Comparison of ENCODE assay signal across 12 mouse cellular contexts in the genomic region with DNA sequence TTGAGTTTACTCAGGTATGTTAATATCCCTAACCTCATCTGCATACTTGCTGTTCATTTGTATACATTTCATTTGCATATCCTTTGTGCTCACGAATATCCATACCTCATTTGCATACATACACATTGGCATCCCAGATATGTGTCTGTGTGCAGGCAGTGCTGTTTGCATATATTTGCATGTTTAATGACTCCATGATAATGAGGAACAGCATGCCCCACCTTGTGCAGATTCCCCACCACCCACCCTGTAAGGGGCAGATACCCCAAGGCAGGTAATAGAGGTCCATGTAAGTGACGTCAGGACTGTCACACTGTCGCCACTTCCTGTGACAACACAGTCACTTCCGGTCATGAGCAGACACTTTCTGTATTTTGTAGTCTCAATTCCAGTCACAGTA. TPM values are rescaled to one million over a fixed set of nuclear protein-coding genes. Genes with fewer than 3 reads are reported as not detected.
DNase-seq lines count a peak whose midpoint lies in the region; ATAC-seq lines count a peak whose summit lies in the region.
"Had no signal": no experiment of that assay in that cellular context is flagged by ENCODE, and none has a peak within 500 bp of the region (broad histone marks: within the 10 kb centered on the region; RNA-seq: fewer than 3 reads in every experiment).

No protein-coding gene starts in this region.

- WGBS in kidney, embryonic 14.5 days, result 87% methylated on average over 4 of the region's 4 CpGs
- WGBS in forebrain, embryonic 16.5 days, result 50% methylated on average over 4 of the region's 4 CpGs
- WGBS in neural tube, embryonic 15.5 days, result 64% methylated on average over 4 of the region's 4 CpGs

- intact Hi-C loops in heart, postnatal 36 days (cut with DNase I), result no loop called here

- no peak overlapping the region for H3K4me2 ChIP-seq in kidney, embryonic 14.5 days (replicated peaks; ENCODE audit: low read depth, low read length)
- H3K4me2 ChIP-seq in forebrain, embryonic 16.5 days (ENCODE audit: low read length), result no peak overlapping the region
- H3K4me2 ChIP-seq in neural tube, embryonic 15.5 days, result no peak overlapping the region

- DNase-seq in kidney, postnatal 10 days, result no peak
- no peak for DNase-seq in liver
- no peak for DNase-seq in heart, postnatal 36 days
- no peak for DNase-seq in cerebellum, adult 11-12 months

- peaks cover 20% of the 10 kb centered on the region for H3K9me3 ChIP-seq in kidney, embryonic 14.5 days (ENCODE audit: control insufficient read depth, low read length)
- H3K9me3 ChIP-seq in forebrain, embryonic 16.5 days (ENCODE audit: control insufficient read depth, low read length), result peaks cover 18% of the 10 kb centered on the region
- 0 out of 2 replicates have a peak, but pooled peaks cover 3% of the 10 kb centered on the region for H3K9me3 ChIP-seq in neural tube, embryonic 15.5 days (replicated peaks)

- no peaks in the 10 kb centered on the region for H3K27me3 ChIP-seq in kidney, embryonic 14.5 days (ENCODE audit: control insufficient read depth, insufficient read depth, low read length)
- no peaks in the 10 kb centered on the region for H3K27me3 ChIP-seq in forebrain, embryonic 16.5 days (replicated peaks; ENCODE audit: control insufficient read depth, insufficient read depth, low read length)
- H3K27me3 ChIP-seq in neural tube, embryonic 15.5 days (replicated peaks), result no peaks in the 10 kb centered on the region

- H3K27ac ChIP-seq in kidney, embryonic 14.5 days (ENCODE audit: low read depth, low read length), result no peak overlapping the region
- H3K27ac ChIP-seq in forebrain, embryonic 16.5 days (ENCODE audit: low read length), result no peak overlapping the region
- no peak overlapping the region for H3K27ac ChIP-seq in neural tube, embryonic 15.5 days (replicated peaks)

- H3K4me3 ChIP-seq in kidney, embryonic 14.5 days (ENCODE audit: low read length), result no peak overlapping the region
- H3K4me3 ChIP-seq in forebrain, embryonic 16.5 days (replicated peaks; ENCODE audit: low read length), result no peak overlapping the region
- H3K4me3 ChIP-seq in neural tube, embryonic 15.5 days (replicated peaks), result no peak overlapping the region

- no peaks in the 10 kb centered on the region for H3K36me3 ChIP-seq in kidney, embryonic 14.5 days (ENCODE audit: control insufficient read depth, insufficient read depth, low read length)
- no peaks in the 10 kb centered on the region for H3K36me3 ChIP-seq in forebrain, embryonic 16.5 days (ENCODE audit: control insufficient read depth, insufficient read depth)
- H3K36me3 ChIP-seq in neural tube, embryonic 15.5 days, result no peaks in the 10 kb centered on the region

- ATAC-seq in kidney, embryonic 14.5 days (ENCODE audit: low FRiP score, low TSS enrichment), result peak; percentile 37; the same call in 1 of the 2 replicates
- ATAC-seq in forebrain, embryonic 16.5 days, result peak; percentile 72
- ATAC-seq in megakaryocyte, adult 5-6 weeks (ENCODE audit: poor library complexity, severe bottlenecking), result 0 out of 2 replicates have a peak, but pooled peaks have one; percentile 33
- ATAC-seq in neural tube, embryonic 15.5 days (ENCODE audit: low FRiP score), result peak; percentile 46; the same call in 1 of the 2 replicates

- no peaks in the 10 kb centered on the region for H3K4me1 ChIP-seq in kidney, embryonic 14.5 days (ENCODE audit: control insufficient read depth, insufficient read depth, low read length)
- no peaks in the 10 kb centered on the region for H3K4me1 ChIP-seq in forebrain, embryonic 16.5 days (replicated peaks; ENCODE audit: control insufficient read depth, insufficient read depth, low read length)
- H3K4me1 ChIP-seq in neural tube, embryonic 15.5 days, result no peaks in the 10 kb centered on the region

- no peak overlapping the region for H3K9ac ChIP-seq in kidney, embryonic 14.5 days (ENCODE audit: low read depth, low read length)
- no peak overlapping the region for H3K9ac ChIP-seq in forebrain, embryonic 16.5 days (replicated peaks; ENCODE audit: low read depth, low read length)
- no peak overlapping the region for H3K9ac ChIP-seq in neural tube, embryonic 15.5 days (replicated peaks)

RNA-seq across cellular contexts. Expression of a gene that starts 24.2 kb away (rescaled TPM):
- not detected in 2 replicates for polyA plus RNA-seq in kidney, embryonic 14.5 days (2014; fragmentation: Nextera tagmentation; extraction: Ambion mirVana)
- not detected in 2 replicates for polyA plus RNA-seq in forebrain, embryonic 16.5 days (2015; fragmentation: Nextera tagmentation; extraction: Ambion mirVana)
- total RNA-seq in megakaryocyte, adult 5-6 weeks (2015), result not detected in 2 replicates
- total RNA-seq in megakaryocyte, adult 5-6 weeks (2017), result not detected in 2 replicates
- not detected in 2 replicates for polyA plus RNA-seq in neural tube, embryonic 15.5 days (2015; fragmentation: Nextera tagmentation; extraction: Ambion mirVana)
- not detected for total RNA-seq in heart, postnatal 36 days (2021)
- total RNA-seq: layer of hippocampus, postnatal 25 days had no signal
- polyA plus RNA-seq: heart, postnatal 0 days; lung, embryonic 16.5 days; stomach, embryonic 16.5 days had no signal

RNA-seq across cellular contexts. Expression of a gene that starts 24.9 kb away (rescaled TPM):
- not detected in 2 replicates for polyA plus RNA-seq in kidney, embryonic 14.5 days (2014; fragmentation: Nextera tagmentation; extraction: Ambion mirVana)
- not detected in 2 replicates for polyA plus RNA-seq in forebrain, embryonic 16.5 days (2015; fragmentation: Nextera tagmentation; extraction: Ambion mirVana)
- total RNA-seq in megakaryocyte, adult 5-6 weeks (2015), result not detected in 2 replicates
- total RNA-seq in megakaryocyte, adult 5-6 weeks (2017), result not detected in 2 replicates
- not detected in 2 replicates for polyA plus RNA-seq in neural tube, embryonic 15.5 days (2015; fragmentation: Nextera tagmentation; extraction: Ambion mirVana)
- total RNA-seq in heart, postnatal 36 days (2021), result not detected
- total RNA-seq: layer of hippocampus, postnatal 25 days had no signal
- polyA plus RNA-seq: heart, postnatal 0 days; lung, embryonic 16.5 days; stomach, embryonic 16.5 days had no signal
